Mouse (Mus musculus) hindbrain, embryonic 13.5 days (tissue): ENCODE measurements around the gene Unc13c. TPM values are rescaled to one million over a fixed set of nuclear protein-coding genes. Genes with fewer than 3 reads are reported as not detected.
A peak's percentile ranks its signal among the peaks of the same experiment; 100 is the strongest.

Experiments used
- ATAC-seq: fragments of 200-750 bp; cut with Nextera tagmentation; 2 replicates; pipeline ENCODE4 v1.8.0; 2017; ENCODE audit warnings: moderate TSS enrichment; ENCODE audit not compliant: low FRiP score
- H3K27ac ChIP-seq: fragments of 300-500 bp; sonication (generic); 2 replicates; pipeline ENCODE4 v1.5.1; 2015; ENCODE audit warnings: inconsistent platforms, mild to moderate bottlenecking, moderate library complexity
- H3K27me3 ChIP-seq: fragments of 300-500 bp; sonication (generic); 2 replicates; pipeline ENCODE4 v1.6.1; 2015; ENCODE audit warnings: mild to moderate bottlenecking, inconsistent platforms
- H3K36me3 ChIP-seq: fragments of 300-500 bp; sonication (generic); 2 replicates; pipeline ENCODE4 v1.6.1; 2015; ENCODE audit warnings: mild to moderate bottlenecking, inconsistent platforms
- H3K4me1 ChIP-seq: fragments of 300-500 bp; sonication (generic); replicated peaks from 2 replicates; pipeline ENCODE4 v1.6.1; 2015; ENCODE audit warnings: inconsistent platforms
- H3K4me2 ChIP-seq: fragments of 300-500 bp; sonication (generic); 2 replicates; pipeline ENCODE4 v1.6.1; 2015; ENCODE audit warnings: inconsistent platforms, mild to moderate bottlenecking, moderate library complexity
- H3K4me3 ChIP-seq: fragments of 300-500 bp; sonication (generic); 2 replicates; pipeline ENCODE4 v1.5.1; 2015; ENCODE audit warnings: mild to moderate bottlenecking, inconsistent platforms
- H3K9ac ChIP-seq: fragments of 300-500 bp; sonication (generic); 2 replicates; pipeline ENCODE4 v1.6.1; 2015; ENCODE audit warnings: mild to moderate bottlenecking, inconsistent platforms
- H3K9me3 ChIP-seq: fragments of 300-500 bp; sonication (generic); 2 replicates; pipeline ENCODE4 v1.6.1; 2016; ENCODE audit warnings: inconsistent platforms
- WGBS: fragments of 180-500 bp; shearing (Covaris S2); methylation state at CpG from one replicate; pipeline ENCODE4 v1.1.7; 2015; 5-methylcytosine and 5-hydroxymethylcytosine counted together
- polyA plus RNA-seq: library from polyadenylated mRNA; unstranded; fragments of >200 nt; fragmentation: Nextera tagmentation; extraction: Ambion mirVana; gene quantifications from 2 replicates; pipeline ENCODE4 v1.2.1, GENCODE M21; 2015

Gene Unc13c
- polyA plus RNA-seq, 1 experiment from 2014 or later = 3.1 TPM

DNA sequence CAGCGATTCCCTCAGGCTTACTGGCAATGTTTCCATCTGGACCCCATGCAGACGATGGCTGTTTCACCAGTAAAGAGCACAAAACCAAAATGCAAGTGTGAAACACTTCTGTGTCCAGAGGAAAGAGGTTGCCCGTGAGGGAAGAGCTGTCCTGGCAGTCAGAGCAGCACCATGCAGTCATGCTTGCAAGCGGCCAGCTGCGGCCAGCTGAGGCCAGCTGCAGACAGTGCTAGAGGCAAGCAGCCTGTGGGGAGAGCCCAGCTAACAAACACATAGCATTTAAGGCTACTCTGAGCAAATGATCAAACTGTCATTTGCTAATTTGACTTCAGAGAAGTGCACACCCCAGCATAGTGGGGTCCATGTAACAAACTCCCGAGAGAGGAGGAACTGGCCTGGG is 413.4 kb downstream of the Unc13c start:
- Histone ChIP-seq H3K4me3 (no peak overlapping the region), H3K9me3 (no peaks in the 10 kb centered on the region), H3K27me3 (no peaks in the 10 kb centered on the region), H3K4me2 (no peak overlapping the region), H3K36me3 (no peaks in the 10 kb centered on the region), H3K27ac (no peak overlapping the region), H3K4me1 (no peaks in the 10 kb centered on the region), H3K9ac (no peak overlapping the region)
- WGBS = 78% methylated on average over 6 of the region's 6 CpGs
- no peak for ATAC-seq

DNA sequence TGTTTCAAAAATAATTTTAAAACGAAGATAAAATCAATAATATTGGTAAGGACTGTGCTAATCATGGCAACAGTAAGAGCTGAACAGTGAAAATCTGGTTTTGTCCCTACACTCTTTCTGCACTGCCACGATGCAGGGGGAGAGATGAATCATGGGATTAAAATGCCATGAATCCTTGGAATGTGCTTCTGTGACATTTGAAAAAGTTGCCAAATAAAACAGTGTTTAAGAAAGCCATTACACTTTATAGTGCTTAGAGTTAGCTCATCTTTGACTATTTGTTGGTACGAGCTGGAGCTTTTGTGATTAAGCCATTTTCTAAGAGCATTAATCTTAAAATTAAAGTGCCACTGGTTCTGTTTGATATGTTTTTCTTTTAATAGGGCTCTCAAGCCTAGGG is 496.2 kb downstream of the Unc13c start:
- 64% methylated on average over 3 of the region's 3 CpGs for WGBS

GRCm38 (mm10) chr9:73462027-73462426 is 506.7 kb downstream of the Unc13c start:
- Histone ChIP-seq H3K27me3 (no peaks in the 10 kb centered on the region), H3K9ac (no peak overlapping the region), H3K9me3 (no peaks in the 10 kb centered on the region), H3K4me3 (no peak overlapping the region), H3K4me1 (no peaks in the 10 kb centered on the region), H3K36me3 (no peaks in the 10 kb centered on the region), H3K4me2 (no peak overlapping the region), H3K27ac (no peak overlapping the region)
- 86% methylated on average over 2 of the region's 2 CpGs for WGBS
- no peak for ATAC-seq

More for the DNA sequence above, 496.2 kb downstream of the Unc13c start:
- H3K9me3 ChIP-seq = no peaks in the 10 kb centered on the region
- no peak overlapping the region for H3K27ac ChIP-seq
- H3K4me2 ChIP-seq = no peak overlapping the region
- no peaks in the 10 kb centered on the region for H3K36me3 ChIP-seq
- H3K27me3 ChIP-seq = no peaks in the 10 kb centered on the region
- H3K4me1 ChIP-seq = no peaks in the 10 kb centered on the region
- H3K9ac ChIP-seq = no peak overlapping the region
- no peak for ATAC-seq
- no peak overlapping the region for H3K4me3 ChIP-seq

DNA sequence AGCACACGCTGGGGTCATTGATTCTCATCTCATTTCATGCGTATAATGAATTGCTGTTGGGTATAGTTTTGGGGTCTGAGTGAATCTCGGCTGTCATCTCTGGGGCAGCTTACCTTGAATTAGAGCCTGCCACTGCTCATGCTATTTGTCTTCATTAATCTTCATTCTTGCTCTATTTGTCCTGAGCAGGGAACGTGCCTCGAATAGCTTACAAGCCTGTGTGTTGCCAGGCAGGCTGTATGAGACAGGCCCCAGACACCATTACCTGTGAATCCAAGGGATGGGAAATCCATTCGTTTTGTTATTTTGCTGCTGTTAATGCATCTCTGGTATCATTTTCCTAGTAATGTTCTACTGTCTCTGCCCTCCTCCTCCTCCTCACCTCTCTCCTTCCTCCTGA is 518.8 kb downstream of the Unc13c start:
- peak; percentile 77 for ATAC-seq
- H3K9ac ChIP-seq = no peak overlapping the region
- no peak overlapping the region for H3K4me3 ChIP-seq
- H3K4me1 ChIP-seq = no peaks in the 10 kb centered on the region
- no peaks in the 10 kb centered on the region for H3K27me3 ChIP-seq
- H3K4me2 ChIP-seq = no peak overlapping the region
- 68% methylated on average over 6 of the region's 6 CpGs for WGBS
- no peaks in the 10 kb centered on the region for H3K36me3 ChIP-seq
- H3K27ac ChIP-seq = no peak overlapping the region
- H3K9me3 ChIP-seq = no peaks in the 10 kb centered on the region

GRCm38 (mm10) chr9:73449216-73449615 is 519.5 kb downstream of the Unc13c start:
- no peak for ATAC-seq
- H3K27ac ChIP-seq = no peak overlapping the region
- H3K4me2 ChIP-seq = no peak overlapping the region
- no peaks in the 10 kb centered on the region for H3K27me3 ChIP-seq
- no peak overlapping the region for H3K4me3 ChIP-seq
- no peaks in the 10 kb centered on the region for H3K36me3 ChIP-seq
- H3K9ac ChIP-seq = no peak overlapping the region
- no peaks in the 10 kb centered on the region for H3K9me3 ChIP-seq
- H3K4me1 ChIP-seq = no peaks in the 10 kb centered on the region

DNA sequence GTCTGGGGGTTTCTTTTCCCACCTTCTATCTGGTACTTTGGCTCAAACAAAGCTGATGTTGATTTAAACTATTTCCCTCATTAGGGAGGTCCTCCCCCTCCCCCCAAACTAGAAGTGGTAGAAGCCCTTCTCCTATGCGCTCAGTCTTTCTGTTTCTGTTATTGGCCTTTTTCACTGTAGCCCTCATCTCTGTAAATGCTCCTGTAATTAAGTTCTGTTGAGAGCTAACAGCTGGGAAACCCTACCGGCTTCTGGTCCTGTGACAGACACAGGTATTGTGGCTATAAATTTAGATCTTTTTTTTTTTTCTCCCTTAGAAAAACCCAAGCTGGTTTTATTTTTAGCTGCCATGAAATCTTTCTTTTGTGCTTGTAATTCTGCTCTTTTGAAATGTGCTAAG is 536.8 kb downstream of the Unc13c start:
- H3K4me3 ChIP-seq = no peak overlapping the region
- H3K9me3 ChIP-seq = no peaks in the 10 kb centered on the region
- H3K4me1 ChIP-seq = no peaks in the 10 kb centered on the region
- no peak overlapping the region for H3K9ac ChIP-seq
- no peak for ATAC-seq
- H3K27me3 ChIP-seq = no peaks in the 10 kb centered on the region
- WGBS = 82% methylated on average over 2 of the region's 2 CpGs
- H3K36me3 ChIP-seq = no peaks in the 10 kb centered on the region
- H3K27ac ChIP-seq = no peak overlapping the region
- no peak overlapping the region for H3K4me2 ChIP-seq

Other genes with a start within 250 kb of the Unc13c start
- 0.60 and 0.68 TPM in 2 replicates for gene Wdr72, start 141.4 kb upstream of the Unc13c start, polyA plus RNA-seq